Mouse (Mus musculus): Measurements from ENCODE around the gene Gdpd4.

Gene Gdpd4

GRCm38 (mm10) chr7:97919742-97920141 is at the start of gene Gdpd4:
Gene Gdpd4 (plus strand): TSS chr7:97919955.
- no peak for DNase-seq (ENCODE audit: extremely low spot score, low spot score)

DNA sequence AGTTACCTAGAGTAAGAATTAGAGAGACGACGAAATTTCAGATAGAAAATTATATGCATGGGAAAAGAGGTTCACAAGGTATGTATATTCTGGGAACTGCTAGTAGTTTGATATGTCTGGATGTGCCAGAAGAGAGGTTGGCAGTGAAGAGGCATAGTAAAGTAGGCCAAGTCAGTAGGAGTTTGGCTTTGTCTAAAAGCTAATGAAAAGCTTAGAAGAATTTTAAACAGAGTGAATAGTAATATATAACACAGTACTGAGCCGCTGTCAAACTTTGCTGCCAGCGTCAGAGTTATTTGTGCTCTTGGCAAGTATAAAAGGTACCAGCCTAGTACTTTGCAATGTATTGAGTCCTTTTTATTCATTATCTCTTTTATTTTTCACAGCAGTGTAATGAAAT is 47.4 kb upstream of the Gdpd4 start:
- no peak for DNase-seq (ENCODE audit: extremely low spot score, low spot score)

- no peak for DNase-seq (ENCODE audit: extremely low spot score, low spot score)
Observed at GRCm38 (mm10) chr7:97873317-97873716, 46.4 kb upstream of the Gdpd4 start.

- DNase-seq (ENCODE audit: extremely low spot score, low spot score): no peak
Observed at GRCm38 (mm10) chr7:97877846-97878538, 41.8 kb upstream of the Gdpd4 start.

DNA sequence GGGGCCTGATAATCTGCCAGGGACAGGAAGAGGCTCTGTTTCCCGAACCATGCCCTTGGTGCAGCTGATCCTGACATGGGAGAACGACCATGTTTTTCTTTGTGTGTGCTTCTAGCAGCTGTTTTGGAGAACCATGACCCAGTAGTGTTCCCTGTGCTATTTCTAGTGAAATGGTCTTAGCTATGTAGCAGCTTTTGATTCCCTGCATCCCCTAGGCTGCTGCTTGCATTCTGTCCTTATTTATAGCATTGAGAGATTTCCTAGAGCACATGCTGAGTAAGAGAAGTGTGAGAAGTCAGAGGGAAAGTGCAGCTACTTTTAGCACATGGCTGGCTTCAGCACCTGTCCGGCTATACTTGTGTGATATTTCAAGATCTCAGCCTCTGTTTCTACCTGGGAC is 8.1 kb upstream of the Gdpd4 start:
- DNase-seq (ENCODE audit: extremely low spot score, low spot score): no peak

GRCm38 (mm10) chr7:97914833-97915516 is 4.8 kb upstream of the Gdpd4 start:
- no peak for DNase-seq (ENCODE audit: extremely low spot score, low spot score)

GRCm38 (mm10) chr7:97925819-97926218 is 6.1 kb downstream of the Gdpd4 start:
- DNase-seq (ENCODE audit: extremely low spot score, low spot score): no peak

GRCm38 (mm10) chr7:97926978-97927377 is 7.2 kb downstream of the Gdpd4 start:
- DNase-seq (ENCODE audit: extremely low spot score, low spot score): no peak

DNA sequence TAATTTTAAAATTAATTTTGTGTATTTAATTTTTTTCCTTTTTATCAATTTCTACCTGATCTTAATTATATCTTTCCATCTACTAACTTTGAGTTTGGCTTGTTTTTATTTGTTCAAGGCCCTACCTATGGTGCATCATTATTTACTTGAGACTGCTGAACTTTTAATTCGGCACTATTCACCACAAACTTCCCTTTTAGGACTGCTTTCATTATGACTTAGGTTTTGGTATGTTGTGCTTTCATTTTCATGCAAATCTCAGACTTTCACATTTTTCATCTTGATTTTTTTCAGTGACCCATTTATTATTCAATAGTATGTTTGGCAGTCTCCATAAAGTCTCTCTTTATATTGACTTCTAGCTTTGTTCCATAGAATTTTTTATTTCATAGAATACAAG is 24.7 kb downstream of the Gdpd4 start:
- no peak for DNase-seq (ENCODE audit: extremely low spot score, low spot score)

- DNase-seq (ENCODE audit: extremely low spot score, low spot score): no peak
Observed at GRCm38 (mm10) chr7:97972486-97972885, 52.7 kb downstream of the Gdpd4 start.

GRCm38 (mm10) chr7:97977463-97977862 is 57.7 kb downstream of the Gdpd4 start:
- peak; percentile 29 for DNase-seq (ENCODE audit: extremely low spot score, low spot score)

DNA sequence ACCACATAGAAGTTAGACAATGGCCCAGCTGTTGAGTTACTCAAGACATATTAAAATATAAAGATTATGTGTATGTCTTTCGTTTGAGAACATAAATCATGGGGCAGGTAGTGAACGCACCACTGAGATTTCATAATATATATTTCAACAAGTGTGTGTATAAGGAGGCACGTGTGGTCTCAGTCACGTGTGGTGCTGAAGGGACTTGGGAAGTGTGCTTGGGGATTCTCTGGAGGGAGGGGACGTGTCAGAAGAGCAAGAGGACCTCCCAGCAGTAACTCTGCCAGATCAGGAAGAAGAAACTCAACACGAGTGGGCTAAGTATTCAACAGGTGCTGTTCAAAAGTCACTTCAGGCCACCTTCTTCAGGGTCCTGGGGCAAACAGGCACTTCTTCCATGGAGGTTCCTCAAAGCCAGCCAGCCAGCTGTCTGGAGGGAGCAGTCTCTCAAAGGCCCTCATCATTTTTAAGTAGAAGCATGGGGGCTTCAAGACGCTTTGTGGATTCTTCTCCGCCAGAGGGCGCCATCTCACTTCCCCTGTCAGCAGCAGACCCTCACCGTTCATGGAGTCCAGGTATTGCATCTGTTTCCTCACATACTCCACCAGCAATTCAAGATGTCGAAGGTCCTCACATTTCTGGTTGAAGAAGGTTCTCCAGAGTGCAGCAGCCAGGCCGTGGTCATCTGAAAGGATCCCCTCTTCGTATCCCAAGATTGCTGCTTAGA is 64.5 kb downstream of the Gdpd4 start:
- DNase-seq (ENCODE audit: extremely low spot score, low spot score): peak; percentile 56

DNA sequence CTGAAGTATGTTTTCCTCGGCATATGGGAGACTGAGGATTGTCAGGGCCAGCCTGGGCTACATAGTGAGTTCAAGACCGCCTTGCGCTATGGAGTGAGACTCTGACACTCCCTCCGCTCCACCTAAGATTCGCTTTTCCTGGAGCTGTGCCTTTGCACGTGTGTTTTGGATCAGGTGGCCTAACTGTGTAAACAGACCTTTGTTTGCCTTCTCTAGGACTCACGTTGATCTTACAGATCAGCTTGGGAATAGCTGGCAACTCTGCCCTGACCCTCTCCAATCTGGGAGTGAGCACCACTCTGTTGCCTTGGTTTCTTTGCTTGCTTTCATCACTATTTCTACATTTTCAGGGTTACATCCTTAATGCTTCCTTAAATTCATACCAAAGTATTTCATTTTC is 82.9 kb downstream of the Gdpd4 start:
- DNase-seq (ENCODE audit: extremely low spot score, low spot score): no peak

- DNase-seq (ENCODE audit: extremely low spot score, low spot score): no peak
Observed at GRCm38 (mm10) chr7:98048101-98048824, 128.5 kb downstream of the Gdpd4 start.

DNA sequence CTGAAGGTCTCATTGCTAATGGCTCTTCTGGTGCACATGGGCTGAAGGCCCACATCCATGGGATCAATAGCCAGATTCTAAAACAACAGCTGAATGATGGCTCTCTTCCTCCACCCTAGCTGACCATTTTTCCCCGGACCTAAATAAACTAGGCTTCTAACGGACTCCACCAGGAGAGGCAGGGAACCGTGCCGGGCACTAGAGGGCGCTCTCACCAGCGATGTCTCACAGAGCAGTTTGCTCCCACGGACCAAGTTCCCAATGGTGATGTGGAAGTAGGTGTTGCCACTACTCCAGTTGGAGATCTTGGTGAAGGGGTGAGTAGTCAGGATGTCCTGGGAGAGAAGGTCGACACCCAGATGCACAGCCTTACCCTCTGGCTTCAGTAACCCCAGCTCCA is 132.2 kb downstream of the Gdpd4 start:
- peak; percentile 64 for DNase-seq (ENCODE audit: extremely low spot score, low spot score)

- DNase-seq (ENCODE audit: extremely low spot score, low spot score): no peak
Observed at GRCm38 (mm10) chr7:98054461-98054860, 134.7 kb downstream of the Gdpd4 start.

DNA sequence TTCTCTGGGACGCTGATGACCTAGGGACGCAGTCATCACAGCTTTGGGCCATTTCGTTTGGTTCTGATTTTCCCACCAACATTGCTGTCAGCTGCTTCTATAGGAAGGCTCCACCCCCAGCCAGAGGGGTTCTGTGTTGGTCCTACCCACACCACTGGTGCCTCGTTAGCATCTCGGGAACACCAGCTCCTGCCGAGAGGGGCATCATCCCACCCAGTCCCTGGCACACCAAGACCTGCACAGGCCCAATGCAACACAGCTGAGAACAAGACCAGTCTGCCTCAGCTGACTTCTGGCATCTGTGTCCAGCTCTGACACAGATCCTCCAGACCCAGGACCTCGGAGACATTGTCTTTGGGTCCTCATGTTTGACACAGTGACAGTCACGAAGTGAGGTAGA is 135.2 kb downstream of the Gdpd4 start:
- no peak for DNase-seq (ENCODE audit: extremely low spot score, low spot score)

GRCm38 (mm10) chr7:98066229-98066628 is 146.5 kb downstream of the Gdpd4 start:
- no peak for DNase-seq (ENCODE audit: extremely low spot score, low spot score)

DNA sequence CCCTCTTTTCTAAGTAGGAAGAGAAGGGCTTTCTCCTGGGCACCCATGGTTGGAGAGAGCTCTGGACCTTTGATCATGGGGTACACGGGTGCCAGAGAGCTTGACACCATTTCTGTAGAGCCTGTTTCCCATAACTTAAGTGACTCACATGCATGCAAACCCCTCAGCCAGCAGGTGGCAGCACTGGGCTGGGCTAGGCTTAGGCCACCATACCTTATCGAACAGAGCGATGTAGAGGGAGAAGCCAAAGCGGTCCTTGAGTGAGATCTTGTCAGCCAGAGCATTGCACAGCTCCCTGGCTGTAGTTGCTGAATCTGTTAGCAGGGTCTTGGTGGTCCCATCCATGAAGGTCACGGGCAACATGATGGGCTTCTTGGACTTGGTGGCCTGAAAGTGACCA is 151.9 kb downstream of the Gdpd4 start:
- DNase-seq (ENCODE audit: extremely low spot score, low spot score): peak; percentile 87

DNA sequence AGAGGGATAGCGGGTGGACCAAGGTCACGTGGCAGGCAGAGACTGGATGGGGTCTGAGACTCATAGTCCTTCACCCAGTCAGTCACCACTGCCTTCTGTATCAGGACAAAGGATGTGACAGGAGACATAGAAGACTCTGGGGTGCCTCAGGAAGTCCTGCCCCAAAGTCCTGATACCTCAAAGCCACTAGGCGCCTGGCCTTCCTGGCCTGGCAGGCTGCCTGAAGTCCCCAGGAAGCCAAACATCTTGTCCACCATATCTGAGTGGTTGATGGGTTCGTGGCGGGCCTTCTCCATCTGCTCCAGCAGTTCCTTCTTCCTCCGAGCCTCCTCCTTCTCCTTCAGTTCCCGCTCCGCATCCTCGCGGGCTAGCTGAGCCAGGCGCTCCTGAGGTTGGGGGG is 157.7 kb downstream of the Gdpd4 start:
- DNase-seq (ENCODE audit: extremely low spot score, low spot score): no peak

DNA sequence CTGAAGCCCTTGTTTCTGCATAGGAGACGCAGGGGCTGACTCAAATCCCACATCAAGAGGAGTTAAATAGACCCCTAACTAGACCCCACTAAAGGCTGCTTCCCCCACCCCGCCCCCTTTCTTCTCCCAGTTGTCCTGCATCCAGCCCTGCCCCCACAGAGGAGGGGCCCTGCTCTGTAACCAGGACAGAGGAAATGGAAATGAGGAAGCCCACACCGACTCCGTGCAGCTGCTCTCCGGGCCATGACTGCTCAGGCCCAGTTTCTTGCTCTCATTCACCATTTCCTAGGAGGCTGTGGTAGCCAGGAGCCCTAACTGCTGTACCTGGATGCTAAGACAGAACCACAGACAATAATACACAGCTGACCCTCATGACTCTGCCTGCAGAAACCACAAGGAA is 162.6 kb downstream of the Gdpd4 start:
- DNase-seq (ENCODE audit: extremely low spot score, low spot score): no peak

All from neural tube, embryonic 10.5 days (tissue).